Mouse (Mus musculus) lung, embryonic 16.5 days (tissue): ENCODE measurements around the gene Gabrp. TPM values are rescaled to one million over a fixed set of nuclear protein-coding genes. Genes with fewer than 3 reads are reported as not detected.

Experiments used
- ATAC-seq: fragments of 200-750 bp; cut with Nextera tagmentation; 2 replicates; pipeline ENCODE4 v1.8.0; 2017; ENCODE audit warnings: low read depth, mild to moderate bottlenecking, moderate library complexity
- H3K27ac ChIP-seq: fragments of 300-500 bp; sonication (generic); 2 replicates; pipeline ENCODE4 v1.5.1; 2014; ENCODE audit warnings: mild to moderate bottlenecking, control low read depth, low read length
- H3K27me3 ChIP-seq: fragments of 300-500 bp; sonication (generic); 2 replicates; pipeline ENCODE4 v1.6.1; 2014; ENCODE audit warnings: low read depth, low read length, mixed read lengths; ENCODE audit not compliant: control insufficient read depth, insufficient read depth
- H3K36me3 ChIP-seq: fragments of 300-500 bp; sonication (generic); 2 replicates; pipeline ENCODE4 v1.6.1; 2014; ENCODE audit warnings: low read length; ENCODE audit not compliant: control insufficient read depth, insufficient read depth
- H3K4me1 ChIP-seq: fragments of 300-500 bp; sonication (generic); replicated peaks from 2 replicates; pipeline ENCODE4 v1.6.1; 2014; ENCODE audit warnings: low read length, mixed read lengths; ENCODE audit not compliant: control insufficient read depth, insufficient read depth
- H3K4me2 ChIP-seq: fragments of 300-500 bp; sonication (generic); 2 replicates; pipeline ENCODE4 v1.6.1; 2014; ENCODE audit warnings: low read depth, low read length, control low read depth
- H3K4me3 ChIP-seq: fragments of 300-500 bp; sonication (generic); 2 replicates; pipeline ENCODE4 v1.5.1; 2014; ENCODE audit warnings: mild to moderate bottlenecking, low read length, control low read depth
- H3K9ac ChIP-seq: fragments of 300-500 bp; sonication (generic); 2 replicates; pipeline ENCODE4 v1.6.1; 2014; ENCODE audit warnings: low read length, control low read depth
- H3K9me3 ChIP-seq: fragments of 300-500 bp; sonication (generic); 2 replicates; pipeline ENCODE4 v1.6.1; 2016; ENCODE audit warnings: low read length; ENCODE audit not compliant: control insufficient read depth
- WGBS: fragments of 180-500 bp; shearing (Covaris S2); extraction: QIAGEN DNeasy Blood & Tissue Kit; methylation state at CpG from one replicate; pipeline ENCODE4 v1.1.7; 2014; 5-methylcytosine and 5-hydroxymethylcytosine counted together
- polyA plus RNA-seq: library from polyadenylated mRNA; unstranded; fragments of >200 nt; fragmentation: Nextera tagmentation; extraction: Ambion mirVana; gene quantifications from 2 replicates; pipeline ENCODE4 v1.2.1, GENCODE M21; 2015

Gene Gabrp
- 0.63 and 0.96 TPM in 2 replicates for polyA plus RNA-seq

DNA sequence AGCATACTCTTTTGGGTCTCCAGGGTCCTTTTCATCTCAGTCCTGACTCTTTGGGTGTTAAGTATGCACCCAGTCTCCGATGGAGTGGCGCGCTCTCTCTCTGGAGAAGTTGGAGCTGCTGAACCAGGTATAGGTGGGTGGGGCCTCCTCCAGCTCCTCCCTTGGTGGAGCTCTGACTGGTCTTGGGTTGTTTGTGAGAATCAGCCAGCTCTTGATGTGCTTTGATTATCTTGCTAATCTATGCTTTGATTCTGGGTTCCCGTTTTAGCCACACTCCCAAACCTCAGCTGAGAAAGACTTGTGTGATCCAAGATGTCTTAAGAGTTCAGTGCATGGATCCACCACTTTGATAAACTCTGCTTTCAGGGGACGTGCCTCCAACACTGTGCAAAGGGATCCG lies at the start of gene Gabrp:
Gabrp (minus strand) TSS at position 101 of the 400 bp plus-strand sequence.
- Histone ChIP-seq H3K4me2 (no peak within 1 kb of the TSS), H3K27ac (no peak within 1 kb of the TSS), H3K4me3 (no peak within 1 kb of the TSS), H3K4me1 (no peaks in the 10 kb centered on the region), H3K27me3 (no peaks in the 10 kb centered on the region), H3K36me3 (no peaks in the 10 kb centered on the region), H3K9me3 (peaks cover 2% of the 10 kb centered on the region; the same call in 1 of the 2 replicates), H3K9ac (no peak within 1 kb of the TSS)
- ATAC-seq: no peak
- 46% methylated on average over 6 of the region's 6 CpGs for WGBS

DNA sequence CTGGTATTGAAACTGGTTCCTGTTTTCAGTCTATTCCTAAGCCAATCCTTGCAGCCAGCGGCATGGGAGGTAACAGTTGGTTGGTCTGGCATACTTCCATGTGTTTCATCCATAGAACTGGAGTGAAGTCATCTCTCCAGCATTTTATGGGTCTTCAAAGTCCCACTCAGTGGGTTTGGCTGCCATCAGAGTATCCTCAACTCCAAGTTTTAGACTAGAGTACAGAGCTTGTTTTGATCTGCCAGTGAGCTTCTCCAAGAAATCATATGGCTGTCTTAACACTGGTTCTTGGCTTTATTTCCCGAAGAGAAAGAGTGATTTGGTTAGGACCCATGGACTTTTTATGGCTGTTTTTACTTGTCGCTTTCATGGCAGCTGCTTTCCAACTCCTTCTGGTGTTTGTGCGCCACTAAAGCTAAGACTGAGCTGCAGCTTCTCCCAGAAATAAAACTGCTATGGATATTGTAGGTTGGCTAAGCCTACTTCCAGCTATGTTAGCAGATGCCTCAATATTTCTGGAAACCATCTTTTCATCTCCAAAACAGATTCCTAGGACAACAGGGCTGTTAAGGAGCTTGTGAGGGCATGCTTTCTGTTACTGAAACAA lies 48.5 kb upstream of the Gabrp start:
- Histone ChIP-seq H3K4me1 (no peaks in the 10 kb centered on the region), H3K9ac (no peak overlapping the region), H3K9me3 (no peaks in the 10 kb centered on the region), H3K4me2 (no peak overlapping the region), H3K36me3 (no peaks in the 10 kb centered on the region), H3K27ac (no peak overlapping the region), H3K27me3 (no peaks in the 10 kb centered on the region), H3K4me3 (no peak overlapping the region)
- ATAC-seq: no peak
- 75% methylated on average over 4 of the region's 4 CpGs for WGBS

DNA sequence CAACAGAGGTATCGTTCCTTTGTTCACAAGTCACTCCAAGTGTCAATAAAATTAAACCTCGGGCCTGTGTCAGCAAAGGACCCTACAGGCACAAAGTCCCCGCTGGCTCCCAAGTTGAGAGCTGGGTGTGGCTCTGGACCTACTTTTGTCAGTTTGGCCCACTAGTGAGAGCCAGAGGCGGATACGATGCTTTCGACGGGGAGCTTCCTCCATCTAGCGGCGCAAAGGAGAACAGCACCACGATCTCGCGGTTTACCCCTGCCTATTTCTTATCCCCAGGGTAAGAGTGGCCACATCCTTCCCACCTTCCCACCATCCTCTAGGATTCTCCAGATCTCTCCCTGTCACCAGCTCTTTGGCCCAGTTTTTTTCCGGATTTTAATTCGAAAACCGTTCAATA lies 35.5 kb upstream of the Gabrp start:
- Histone ChIP-seq H3K27me3 (no peaks in the 10 kb centered on the region), H3K4me3 (no peak overlapping the region), H3K36me3 (no peaks in the 10 kb centered on the region), H3K4me1 (0 out of 2 replicates have a peak, but pooled peaks cover 3% of the 10 kb centered on the region), H3K27ac (no peak overlapping the region), H3K4me2 (no peak overlapping the region), H3K9ac (no peak overlapping the region), H3K9me3 (no peaks in the 10 kb centered on the region)
- ATAC-seq: peak; percentile 75
- WGBS: 6% methylated on average over 15 of the region's 15 CpGs

DNA sequence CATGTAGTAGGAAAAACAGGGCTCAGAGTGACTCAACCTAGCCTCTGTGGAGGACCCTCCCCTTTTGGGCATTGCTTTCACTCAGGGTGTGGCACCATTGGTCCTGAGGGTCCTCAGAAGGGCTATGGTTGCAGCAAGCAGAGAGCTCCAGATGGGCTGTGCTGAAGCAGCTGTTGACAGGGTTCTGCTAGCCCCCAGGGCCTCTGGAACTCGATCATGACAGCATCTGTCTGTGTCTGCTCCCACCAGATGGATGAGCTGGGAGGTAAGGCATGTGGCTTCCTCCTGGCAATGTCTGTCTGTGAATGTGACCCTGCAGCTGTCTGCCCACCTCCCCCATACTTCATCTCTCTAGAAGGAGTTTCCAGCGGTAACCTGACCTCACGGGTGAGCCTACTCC lies 29.0 kb upstream of the Gabrp start:
- Histone ChIP-seq H3K9me3 (no peaks in the 10 kb centered on the region), H3K27me3 (no peaks in the 10 kb centered on the region), H3K27ac (no peak overlapping the region), H3K4me3 (no peak overlapping the region), H3K9ac (no peak overlapping the region), H3K4me2 (no peak overlapping the region), H3K4me1 (no peaks in the 10 kb centered on the region), H3K36me3 (no peaks in the 10 kb centered on the region)
- peak; percentile 17; the same call in 1 of the 2 replicates for ATAC-seq
- 3% methylated on average over 3 of the region's 3 CpGs for WGBS

DNA sequence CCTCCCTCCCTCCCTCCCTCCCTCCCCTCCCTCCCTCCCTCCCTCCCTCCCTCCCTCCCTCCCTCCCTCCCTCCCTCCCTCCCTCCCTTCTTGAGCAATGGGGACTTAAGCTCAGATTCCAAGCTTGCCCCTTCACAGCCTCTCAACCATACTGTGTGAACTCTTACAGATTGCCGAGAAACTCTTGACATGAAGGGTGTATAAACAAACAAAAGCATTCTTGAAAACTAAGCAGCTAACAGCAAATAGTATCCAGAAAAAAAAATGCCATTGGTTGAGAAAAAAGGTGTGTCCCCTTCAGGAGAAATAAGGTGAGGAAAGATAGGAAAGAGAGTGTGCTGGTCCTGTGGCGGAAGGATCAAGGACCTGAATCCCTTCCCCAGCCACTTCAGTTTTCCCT lies 24.4 kb upstream of the Gabrp start:
- no peak overlapping the region for H3K4me2 ChIP-seq
- H3K4me1 ChIP-seq: no peaks in the 10 kb centered on the region
- H3K27ac ChIP-seq: peak overlapping the region; percentile 52; the same call in 1 of the 2 replicates
- H3K4me3 ChIP-seq: no peak overlapping the region
- no peaks in the 10 kb centered on the region for H3K9me3 ChIP-seq
- H3K36me3 ChIP-seq: no peaks in the 10 kb centered on the region
- peak; percentile 68; the same call in 1 of the 2 replicates for ATAC-seq
- no peak overlapping the region for H3K9ac ChIP-seq
- WGBS: 25% methylated on average over 2 of the region's 2 CpGs
- H3K27me3 ChIP-seq: no peaks in the 10 kb centered on the region

DNA sequence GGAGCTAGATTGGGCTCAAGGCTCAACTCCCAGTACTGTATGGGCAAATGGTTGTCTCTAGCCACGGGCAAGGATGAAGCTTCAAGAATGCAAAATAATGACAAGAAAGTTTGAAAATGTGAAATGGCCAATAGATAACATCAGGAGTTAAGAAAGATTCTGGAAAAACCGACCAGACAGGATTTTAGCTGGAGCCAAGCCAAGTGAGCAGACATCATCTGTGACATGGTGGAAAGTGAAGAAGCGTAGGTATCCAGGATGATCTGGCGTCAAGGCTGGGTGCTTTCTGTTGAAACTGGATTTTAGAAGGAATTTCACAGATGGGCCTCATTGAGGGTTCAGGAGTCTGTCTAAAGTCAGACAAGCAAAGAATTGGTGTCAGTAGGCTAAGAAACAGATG lies 20.2 kb upstream of the Gabrp start, which contains the start of gene D130052B06Rik:
D130052B06Rik (plus strand) TSS at position 317 of the 400 bp plus-strand sequence.
- Histone ChIP-seq H3K4me3 (no peak within 1 kb of the TSS), H3K27ac (no peak within 1 kb of the TSS), H3K36me3 (no peaks in the 10 kb centered on the region), H3K4me2 (no peak within 1 kb of the TSS), H3K9me3 (no peaks in the 10 kb centered on the region), H3K27me3 (no peaks in the 10 kb centered on the region), H3K4me1 (no peaks in the 10 kb centered on the region), H3K9ac (no peak within 1 kb of the TSS)
- ATAC-seq: no peak
- 51% methylated on average over 4 of the region's 4 CpGs for WGBS

DNA sequence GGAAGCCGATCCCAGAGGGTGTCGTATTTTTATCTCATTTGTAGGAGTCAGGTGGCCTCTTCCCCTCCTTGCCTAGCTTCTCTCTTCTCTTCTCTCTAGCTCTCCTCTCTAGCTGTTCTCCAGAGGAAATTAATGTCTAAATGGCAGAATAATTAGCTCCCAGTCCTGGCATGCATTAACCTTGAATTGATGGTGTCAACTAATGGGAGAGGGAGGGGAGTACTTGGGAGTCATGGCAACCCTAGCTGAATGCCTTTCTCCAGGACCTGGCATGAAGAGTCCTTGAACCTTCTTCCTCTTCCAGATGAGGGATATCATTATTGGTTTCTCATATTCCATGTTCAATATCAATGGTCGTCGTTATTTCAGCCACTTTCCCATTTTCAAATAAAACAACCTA lies 17.9 kb upstream of the Gabrp start:
- ATAC-seq: no peak
- no peak overlapping the region for H3K4me2 ChIP-seq
- H3K27ac ChIP-seq: no peak overlapping the region
- H3K27me3 ChIP-seq: no peaks in the 10 kb centered on the region
- WGBS: 72% methylated on average over 4 of the region's 4 CpGs
- no peak overlapping the region for H3K4me3 ChIP-seq
- no peaks in the 10 kb centered on the region for H3K36me3 ChIP-seq
- H3K4me1 ChIP-seq: no peaks in the 10 kb centered on the region
- H3K9me3 ChIP-seq: no peaks in the 10 kb centered on the region
- no peak overlapping the region for H3K9ac ChIP-seq

DNA sequence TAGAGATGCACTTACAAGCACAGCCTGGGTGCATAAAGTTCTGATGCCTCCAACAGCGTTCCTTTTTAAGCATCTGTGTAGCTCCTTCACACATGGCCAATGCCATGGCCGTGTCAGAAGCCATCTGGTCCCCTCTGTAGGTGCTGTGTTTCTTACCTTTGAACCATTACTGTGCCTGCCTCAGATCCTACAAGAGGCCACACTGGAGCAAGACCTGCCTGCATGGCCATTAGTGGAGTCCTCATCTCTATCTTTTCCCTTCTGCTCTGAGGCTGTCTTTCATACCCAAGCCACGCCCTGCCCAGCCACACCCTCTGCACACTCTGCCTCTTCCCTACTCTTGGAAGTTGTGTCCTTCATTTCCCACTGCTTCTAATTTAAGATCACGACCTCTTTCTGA lies 14.1 kb upstream of the Gabrp start:
- 74% methylated on average over 4 of the region's 4 CpGs for WGBS
- no peak overlapping the region for H3K4me3 ChIP-seq
- H3K27me3 ChIP-seq: no peaks in the 10 kb centered on the region
- ATAC-seq: no peak
- no peaks in the 10 kb centered on the region for H3K9me3 ChIP-seq
- H3K9ac ChIP-seq: no peak overlapping the region
- no peak overlapping the region for H3K27ac ChIP-seq
- no peaks in the 10 kb centered on the region for H3K4me1 ChIP-seq
- H3K4me2 ChIP-seq: no peak overlapping the region
- H3K36me3 ChIP-seq: no peaks in the 10 kb centered on the region

DNA sequence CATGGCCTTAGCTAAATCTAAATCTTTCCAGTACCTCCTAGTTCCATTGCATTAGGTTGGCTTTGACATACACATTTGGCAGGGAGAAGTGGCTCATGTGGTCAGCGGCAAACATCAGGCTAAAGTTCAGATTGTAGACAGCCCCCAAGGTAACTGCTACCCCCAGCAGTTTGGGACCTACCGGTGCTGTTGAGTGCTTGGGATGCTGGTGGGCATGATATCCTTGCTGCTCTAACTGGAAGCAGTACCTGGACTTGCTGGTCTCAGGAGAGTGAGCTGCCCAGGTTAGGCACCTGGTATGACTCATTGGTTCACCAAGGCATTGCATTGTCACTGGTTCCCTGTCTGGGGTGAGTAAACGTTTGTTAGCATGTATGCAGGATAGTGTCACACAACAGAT lies 12.0 kb upstream of the Gabrp start:
- ATAC-seq: no peak
- Histone ChIP-seq H3K4me3 (no peak overlapping the region), H3K9ac (no peak overlapping the region), H3K36me3 (no peaks in the 10 kb centered on the region), H3K27ac (no peak overlapping the region), H3K4me1 (no peaks in the 10 kb centered on the region), H3K27me3 (no peaks in the 10 kb centered on the region), H3K9me3 (no peaks in the 10 kb centered on the region), H3K4me2 (no peak overlapping the region)
- WGBS: 76% methylated on average over 3 of the region's 3 CpGs
